Mouse (Mus musculus) embryo, embryonic 10.5 days (tissue): ENCODE data around the gene Oma1.

ENCODE experiments used
- DNase-seq: peaks from one replicate; pipeline ENCODE4 v3.0.0-alpha.2; 2015; ENCODE audit warnings: low spot score

Gene Oma1

DNA sequence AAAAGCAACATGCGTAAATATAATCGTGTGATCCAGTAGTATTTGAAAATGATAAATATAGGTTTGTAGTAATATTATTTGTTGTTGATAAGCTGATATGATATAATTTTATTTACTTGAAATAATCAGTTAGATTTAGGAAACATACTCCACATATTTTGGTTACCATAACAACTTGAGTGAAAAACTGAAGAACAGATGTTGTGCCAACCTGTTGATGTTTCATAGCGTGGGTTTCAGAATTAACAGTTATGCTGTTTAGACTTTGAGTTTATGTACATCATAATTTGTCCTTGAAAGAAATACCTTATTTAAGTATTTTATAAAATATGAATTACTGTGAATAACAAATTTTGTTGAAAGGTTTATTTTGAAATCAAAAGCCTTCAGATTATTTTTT lies 43.8 kb downstream of the Oma1 start:
- no peak for DNase-seq

DNA sequence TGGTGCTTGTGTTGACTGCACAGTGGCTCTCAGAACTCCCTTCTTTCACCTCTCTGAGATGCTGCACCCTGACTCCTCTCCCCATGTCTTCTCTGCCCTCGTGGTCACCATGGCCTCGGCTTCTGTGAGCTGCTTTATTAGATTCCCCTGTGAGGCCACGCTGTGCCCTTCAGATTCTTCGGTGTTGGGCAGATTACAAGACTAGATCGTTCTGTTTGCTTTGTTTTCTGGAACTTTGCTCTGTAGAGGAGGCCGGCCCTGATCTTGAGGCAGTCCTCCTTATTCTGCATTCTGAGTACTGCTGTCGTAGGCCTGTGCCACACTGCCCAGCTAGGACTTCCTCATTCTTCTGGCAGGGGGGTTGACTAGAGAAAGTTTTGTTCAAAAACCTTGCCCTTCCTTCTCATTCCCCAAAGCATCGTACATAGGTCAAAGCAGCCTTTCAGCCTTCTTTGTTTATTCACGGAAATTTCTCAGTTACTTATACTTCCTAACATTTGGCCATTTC lies 45.4 kb downstream of the Oma1 start:
- no peak for DNase-seq

GRCm38 (mm10) chr4:103382171-103382570 lies 68.6 kb downstream of the Oma1 start:
- no peak for DNase-seq

DNA sequence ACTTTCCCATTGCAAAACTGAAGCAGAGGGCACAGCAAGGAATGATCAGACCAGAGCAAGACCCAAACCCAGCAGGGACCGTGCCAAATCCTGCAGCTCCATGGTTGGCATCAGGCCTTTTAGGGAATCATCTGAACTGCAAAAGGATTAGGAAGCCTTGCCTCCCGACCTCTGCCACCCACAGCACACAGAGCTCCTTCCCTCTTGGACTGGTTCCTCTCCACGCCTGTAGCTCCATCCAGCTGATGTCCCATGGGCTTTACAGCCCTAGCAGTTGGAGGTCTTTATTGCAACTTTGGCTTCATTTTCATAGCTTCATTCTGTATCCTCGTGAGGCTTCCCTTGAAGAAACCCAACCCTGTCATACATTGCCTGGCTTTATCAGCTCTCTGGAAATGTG lies 71.4 kb downstream of the Oma1 start:
- no peak for DNase-seq

GRCm38 (mm10) chr4:103385835-103386787 lies 72.5 kb downstream of the Oma1 start:
- no peak for DNase-seq

DNA sequence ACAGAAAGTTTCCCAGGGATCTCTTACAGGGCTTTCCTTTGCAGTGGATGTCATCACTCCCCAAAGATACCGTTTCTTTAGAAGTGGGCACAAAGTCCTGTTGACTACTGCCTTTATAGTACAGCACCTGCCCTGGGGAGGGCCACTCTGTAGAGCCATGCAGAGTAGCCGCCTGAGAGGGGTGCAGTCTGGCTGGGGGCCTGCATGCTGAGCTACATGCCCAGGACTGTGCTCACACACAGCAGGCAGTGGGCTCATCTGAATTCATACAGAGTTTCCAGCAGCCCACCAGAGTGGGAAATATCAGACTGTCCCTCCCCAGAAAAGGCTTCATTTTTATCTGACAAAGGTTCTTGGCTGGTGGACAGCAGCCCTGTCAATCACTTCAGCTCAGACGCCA lies 73.7 kb downstream of the Oma1 start:
- DNase-seq: no peak

GRCm38 (mm10) chr4:103388530-103389178 lies 75.0 kb downstream of the Oma1 start:
- no peak for DNase-seq

DNA sequence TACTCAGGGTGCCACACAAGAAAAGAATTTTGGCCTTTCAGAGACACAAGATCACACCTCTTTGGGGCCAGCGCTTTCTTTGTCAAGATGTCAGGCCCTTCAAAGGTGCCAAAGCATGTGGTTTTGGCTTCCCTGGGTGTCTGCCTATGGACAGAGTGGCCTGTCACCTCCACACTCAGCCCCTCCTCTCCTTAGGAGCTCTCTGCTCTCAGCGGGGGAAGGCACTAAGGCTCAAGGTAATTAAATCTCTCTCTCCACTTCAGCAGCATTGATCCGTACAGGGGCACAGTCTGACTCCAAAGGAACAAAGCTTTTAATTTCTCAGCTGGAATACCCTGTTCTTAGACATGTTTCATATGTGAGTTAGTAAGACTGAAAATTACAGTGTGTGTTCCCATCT lies 76.0 kb downstream of the Oma1 start:
- no peak for DNase-seq

DNA sequence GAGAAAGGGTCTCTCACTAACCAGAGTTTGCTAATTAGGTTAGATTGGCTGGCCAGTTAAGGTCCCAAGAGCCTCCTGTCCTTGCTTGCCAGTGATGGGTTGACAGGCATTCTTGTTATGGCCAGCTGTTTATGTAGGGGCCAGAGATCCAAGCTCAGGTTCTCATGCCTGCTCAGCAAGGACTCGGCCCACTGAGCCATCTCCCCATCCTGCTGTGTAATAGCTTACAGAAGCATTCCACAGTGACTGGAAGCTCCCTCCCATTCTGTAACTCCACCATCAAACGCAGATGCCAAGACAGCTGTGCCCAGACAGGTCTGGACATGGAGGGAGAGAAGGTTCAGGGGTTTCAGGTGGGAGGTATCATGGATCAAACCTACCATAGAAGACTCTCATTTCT lies 76.9 kb downstream of the Oma1 start:
- no peak for DNase-seq

DNA sequence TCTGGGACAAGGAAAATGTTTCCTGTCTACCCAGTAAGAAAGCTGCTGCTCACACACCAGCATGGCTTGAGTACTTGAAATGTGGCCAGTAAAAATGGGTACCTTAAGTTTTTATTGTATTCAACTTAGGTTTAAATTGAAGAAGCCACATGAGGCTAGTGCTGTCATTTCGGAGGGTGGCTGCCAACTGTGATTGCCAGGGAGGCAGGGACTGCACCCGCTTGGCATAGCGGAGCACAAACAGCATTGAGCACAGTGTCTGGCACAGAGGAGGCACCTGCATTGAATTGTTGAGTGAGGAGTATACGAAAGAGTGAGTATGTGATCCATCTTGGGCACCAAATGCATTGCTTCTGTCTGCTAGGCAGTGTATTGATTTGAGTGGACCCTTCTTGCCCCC lies 81.5 kb downstream of the Oma1 start:
- no peak for DNase-seq

DNA sequence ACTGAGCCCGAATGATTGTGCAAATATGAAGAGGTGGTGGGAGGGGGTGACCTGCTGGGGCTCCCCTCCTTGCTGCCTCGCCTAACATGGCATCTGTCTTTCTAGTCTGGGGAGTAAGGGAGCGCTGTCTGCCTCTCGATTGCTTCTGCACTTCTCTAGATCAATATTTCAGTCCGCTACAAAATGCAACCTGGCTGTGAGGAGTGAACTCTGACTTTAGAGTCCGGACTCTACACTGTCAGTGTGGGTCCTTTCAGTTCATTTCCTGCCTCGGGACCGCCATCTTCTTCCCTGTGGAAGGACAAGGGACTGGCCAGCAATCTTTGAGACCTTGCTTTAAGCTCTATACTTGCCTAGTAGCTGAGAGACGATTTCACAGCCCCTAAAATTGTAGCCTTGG lies 82.3 kb downstream of the Oma1 start:
- DNase-seq: no peak

DNA sequence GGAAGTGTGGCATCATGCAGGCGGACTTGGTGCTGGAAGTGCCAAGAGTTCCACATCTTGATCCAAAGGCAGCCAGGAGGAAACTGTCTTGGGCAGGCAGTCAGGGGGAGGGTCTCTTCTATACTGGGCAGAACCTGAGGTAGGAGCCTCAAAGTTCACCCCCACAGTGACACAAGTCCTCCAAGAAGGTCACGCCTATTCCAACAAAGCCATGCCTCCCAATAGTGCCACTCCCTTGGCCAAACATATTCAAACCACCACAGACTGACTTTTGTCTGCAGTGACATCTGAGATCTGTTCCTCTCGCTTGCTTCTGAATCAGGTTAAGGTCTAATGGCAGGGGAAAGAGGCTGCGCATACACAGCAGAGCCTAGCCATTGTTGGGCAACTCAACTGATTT lies 83.3 kb downstream of the Oma1 start:
- no peak for DNase-seq

GRCm38 (mm10) chr4:103402581-103402980 lies 89.0 kb downstream of the Oma1 start:
- DNase-seq: no peak

- DNase-seq: no peak
Observed at GRCm38 (mm10) chr4:103405321-103405720, 91.7 kb downstream of the Oma1 start.

DNA sequence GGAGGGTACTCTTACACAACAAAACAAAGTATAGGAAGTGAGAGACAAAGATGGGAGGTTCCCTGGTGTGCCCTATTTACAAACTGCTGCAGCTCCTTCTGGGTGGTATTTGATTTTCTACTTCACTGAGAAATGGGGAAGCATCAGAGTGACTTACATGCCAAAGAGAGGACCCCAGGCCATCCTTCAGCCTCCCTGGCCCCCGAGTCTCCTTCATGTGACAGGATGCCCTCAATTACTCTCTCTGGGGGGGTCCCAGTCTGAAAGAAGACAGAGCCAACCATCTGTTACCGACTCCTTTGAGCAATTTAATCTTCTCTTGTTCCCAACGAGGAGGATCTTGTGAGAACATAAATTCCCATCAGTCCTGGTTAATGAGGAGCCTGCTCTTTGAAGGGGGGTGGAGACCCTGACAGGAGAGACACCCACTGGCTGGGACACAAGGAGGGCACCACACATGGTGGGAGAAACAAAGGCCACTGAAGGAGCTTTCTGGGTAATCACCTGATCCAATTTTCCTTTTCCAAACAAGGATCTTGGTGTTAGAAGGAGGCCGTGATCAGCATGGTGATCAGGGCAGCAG lies 96.7 kb downstream of the Oma1 start:
- no peak for DNase-seq
